Mouse (Mus musculus) myocyte (in vitro differentiated cells): ENCODE data around the gene Fgf13. TPM values are rescaled to one million over a fixed set of nuclear protein-coding genes. Genes with fewer than 3 reads are reported as not detected.

Experiments
- H3K27me3 ChIP-seq: one replicate; pipeline ENCODE4 v1.6.1; 2011; ENCODE audit not compliant: control insufficient read depth, insufficient read depth, insufficient read length
- H3K36me3 ChIP-seq: one replicate; pipeline ENCODE4 v1.6.1; 2011; ENCODE audit not compliant: control insufficient read depth, insufficient read depth
- H3K4me2 ChIP-seq: one replicate; pipeline ENCODE4 v1.6.1; 2011; ENCODE audit warnings: low read depth, control low read depth
- H3K4me3 ChIP-seq: one replicate; pipeline ENCODE4 v1.5.1; 2011; ENCODE audit warnings: mild to moderate bottlenecking, control low read depth, moderate library complexity
- H3K79me2 ChIP-seq: one replicate; pipeline ENCODE4 v1.6.1; 2011; ENCODE audit not compliant: control insufficient read depth, insufficient read depth
- H3ac ChIP-seq: one replicate; pipeline ENCODE4 v1.6.1; 2011; ENCODE audit not compliant: control insufficient read depth, insufficient read length
- CEBPB ChIP-seq: IDR thresholded peaks from 2 replicates; pipeline ENCODE4 v1.6.1; 2011; ENCODE audit warnings: mild to moderate bottlenecking, moderate library complexity; ENCODE audit not compliant: poor library complexity, insufficient read depth, severe bottlenecking
- E2F4 ChIP-seq: IDR thresholded peaks from one replicate; pipeline ENCODE4 v1.6.1; 2011; ENCODE audit warnings: mild to moderate bottlenecking, control low read depth, moderate library complexity; ENCODE audit not compliant: insufficient read depth
- MAX ChIP-seq: IDR thresholded peaks from one replicate; pipeline ENCODE4 v1.6.1; 2011; ENCODE audit warnings: low read depth, mild to moderate bottlenecking, control low read depth
- MYOD1 ChIP-seq, 3 experiments: IDR thresholded peaks; one replicate each; pipeline ENCODE4 v1.6.1; 2011; ENCODE audit warnings: control low read depth in 2 of 3, low read depth in 2 of 3, mild to moderate bottlenecking in 2 of 3, moderate library complexity in 1 of 3; ENCODE audit not compliant: insufficient read length in 2 of 3, control insufficient read depth in 1 of 3
- MYOG ChIP-seq, 3 experiments: IDR thresholded peaks; one replicate each; pipeline ENCODE4 v1.6.1; 2011; ENCODE audit warnings: control low read depth in 2 of 3, low read depth in 2 of 3, mild to moderate bottlenecking in 2 of 3; ENCODE audit not compliant: insufficient read length in 2 of 3, control insufficient read depth in 1 of 3, insufficient read depth in 1 of 3
- POLR2A ChIP-seq: IDR thresholded peaks from one replicate; pipeline ENCODE4 v1.6.1; 2011; ENCODE audit warnings: low read depth, mild to moderate bottlenecking, control low read depth, moderate library complexity; ENCODE audit not compliant: insufficient read length
- POLR2AphosphoS2 ChIP-seq: IDR thresholded peaks from one replicate; pipeline ENCODE4 v1.6.1; 2011; ENCODE audit warnings: low read depth, control low read depth; ENCODE audit not compliant: insufficient read length
- REST ChIP-seq: IDR thresholded peaks from one replicate; pipeline ENCODE4 v1.6.1; 2011; ENCODE audit warnings: mild to moderate bottlenecking, control low read depth, moderate library complexity; ENCODE audit not compliant: insufficient read depth, insufficient read length
- SRF ChIP-seq: IDR thresholded peaks from one replicate; pipeline ENCODE4 v1.6.1; 2011; ENCODE audit warnings: low read depth; ENCODE audit not compliant: control insufficient read depth, insufficient read length
- TCF12 ChIP-seq: IDR thresholded peaks from one replicate; pipeline ENCODE4 v1.6.1; 2011; ENCODE audit warnings: mild to moderate bottlenecking, control low read depth; ENCODE audit not compliant: poor library complexity, insufficient read depth, severe bottlenecking
- TCF3 ChIP-seq: IDR thresholded peaks from one replicate; pipeline ENCODE4 v1.6.1; 2011; ENCODE audit warnings: low read depth, control low read depth; ENCODE audit not compliant: insufficient read length
- USF1 ChIP-seq: IDR thresholded peaks from one replicate; pipeline ENCODE4 v1.6.1; 2011; ENCODE audit warnings: low read depth, mild to moderate bottlenecking, control low read depth, moderate library complexity
- polyA plus RNA-seq: library from polyadenylated mRNA; unstranded; fragments of >200 nt; fragmentation: generic; extraction: Trizol; gene quantifications from one replicate; pipeline ENCODE4 v1.2.1, GENCODE M21; 2012; ENCODE audit warnings: missing spikeins

The Fgf13 gene
- polyA plus RNA-seq, 1 experiment: 2.0 TPM

DNA sequence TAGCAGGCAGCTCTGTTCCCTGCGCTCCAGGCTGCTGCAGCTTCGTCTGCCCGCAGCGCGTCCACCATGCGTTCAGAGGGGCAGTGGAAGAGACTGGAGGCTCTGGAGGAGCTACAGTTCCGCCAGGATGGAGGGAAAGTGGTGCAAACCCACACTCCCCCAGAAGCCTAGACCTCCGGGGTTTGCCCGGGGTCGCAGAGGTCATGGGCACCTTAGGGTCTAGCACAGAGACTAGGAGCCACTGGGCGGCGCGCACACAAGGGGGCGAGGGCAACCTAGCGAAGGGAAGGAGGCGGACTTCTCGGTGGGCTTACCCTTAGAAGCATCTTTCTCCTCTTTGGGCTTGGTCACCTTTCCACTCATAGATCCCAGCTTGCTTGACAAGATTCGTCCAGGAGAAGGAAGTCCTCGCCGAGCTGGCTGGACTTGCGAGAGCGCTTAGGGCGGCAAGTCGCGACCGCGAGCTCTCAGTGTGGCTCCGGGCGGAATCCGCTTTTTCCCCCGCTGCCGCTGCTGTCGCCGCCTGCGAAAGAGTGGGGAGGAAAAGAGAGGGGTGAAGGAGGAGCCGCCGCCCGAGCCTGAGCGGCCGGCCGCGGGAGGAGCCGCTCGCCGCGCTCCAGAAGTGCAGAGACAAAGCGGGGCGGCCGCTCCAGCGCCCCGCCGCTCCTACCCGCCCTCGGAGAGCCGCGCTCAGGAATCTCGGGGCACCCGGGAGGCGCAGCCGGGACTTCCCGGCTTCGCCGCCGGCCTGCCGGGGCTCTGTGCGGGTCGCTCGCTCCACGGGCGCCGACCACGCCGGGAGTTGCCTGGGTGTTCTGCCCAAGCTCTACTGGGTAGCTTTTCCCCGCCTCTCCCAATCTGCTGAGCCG lies 811 bp downstream of the Fgf13 start:
- no peak for TF ChIP-seq CEBPB
- TF ChIP-seq MYOG (IDR thresholded peaks at IDR 0.05; ENCODE audit: control insufficient read depth in 1 of 3, insufficient read depth in 1 of 3, insufficient read length in 2 of 3, low read depth in 2 of 3): no peak
- TF ChIP-seq POLR2A: no peak
- TF ChIP-seq TCF3: no peak
- no peak for TF ChIP-seq MYOD1 (IDR thresholded peaks at IDR 0.05; ENCODE audit: control insufficient read depth in 1 of 3, insufficient read length in 2 of 3, low read depth in 2 of 3)
- no peak for TF ChIP-seq TCF12
- TF ChIP-seq REST: no peak
- TF ChIP-seq SRF: no peak
- no peak for TF ChIP-seq USF1
- TF ChIP-seq MAX: no peak
- no peak overlapping the region for H3ac ChIP-seq
- no peak overlapping the region for H3K4me3 ChIP-seq

GRCm38 (mm10) chrX:59566017-59566679 lies 1.7 kb downstream of the Fgf13 start:
- Histone ChIP-seq H3ac (no peak overlapping the region), H3K27me3 (no peaks in the 10 kb centered on the region), H3K4me3 (no peak overlapping the region), H3K4me2 (no peak overlapping the region), H3K36me3 (no peaks in the 10 kb centered on the region), H3K79me2 (no peaks in the 10 kb centered on the region)
- TF ChIP-seq POLR2AphosphoS2: no peak
- TF ChIP-seq MAX: no peak
- TF ChIP-seq CEBPB: no peak
- TF ChIP-seq E2F4: no peak
- no peak for TF ChIP-seq MYOG (IDR thresholded peaks at IDR 0.05; ENCODE audit: control insufficient read depth in 1 of 3, insufficient read depth in 1 of 3, insufficient read length in 2 of 3, low read depth in 2 of 3)
- TF ChIP-seq POLR2A: no peak
- no peak for TF ChIP-seq TCF12
- no peak for TF ChIP-seq MYOD1 (IDR thresholded peaks at IDR 0.05; ENCODE audit: control insufficient read depth in 1 of 3, insufficient read length in 2 of 3, low read depth in 2 of 3)
- TF ChIP-seq SRF: no peak
- TF ChIP-seq USF1: no peak
- TF ChIP-seq REST: no peak
- no peak for TF ChIP-seq TCF3

More for the DNA sequence above, 811 bp downstream of the Fgf13 start:
- Histone ChIP-seq H3K36me3 (no peaks in the 10 kb centered on the region), H3K27me3 (no peaks in the 10 kb centered on the region), H3K79me2 (no peaks in the 10 kb centered on the region), H3K4me2 (no peak overlapping the region)

GRCm38 (mm10) chrX:59547931-59548330 lies 19.9 kb downstream of the Fgf13 start:
- Histone ChIP-seq H3K4me2 (no peak overlapping the region), H3K4me3 (no peak overlapping the region), H3ac (no peak overlapping the region), H3K79me2 (no peaks in the 10 kb centered on the region), H3K27me3 (no peaks in the 10 kb centered on the region), H3K36me3 (no peaks in the 10 kb centered on the region)
- TF ChIP-seq E2F4 (no peak), CEBPB (no peak), REST (no peak), POLR2A (no peak), MYOD1 (IDR thresholded peaks at IDR 0.05; ENCODE audit: control insufficient read depth in 1 of 3, insufficient read length in 2 of 3, low read depth in 2 of 3) (no peak), SRF (no peak)

DNA sequence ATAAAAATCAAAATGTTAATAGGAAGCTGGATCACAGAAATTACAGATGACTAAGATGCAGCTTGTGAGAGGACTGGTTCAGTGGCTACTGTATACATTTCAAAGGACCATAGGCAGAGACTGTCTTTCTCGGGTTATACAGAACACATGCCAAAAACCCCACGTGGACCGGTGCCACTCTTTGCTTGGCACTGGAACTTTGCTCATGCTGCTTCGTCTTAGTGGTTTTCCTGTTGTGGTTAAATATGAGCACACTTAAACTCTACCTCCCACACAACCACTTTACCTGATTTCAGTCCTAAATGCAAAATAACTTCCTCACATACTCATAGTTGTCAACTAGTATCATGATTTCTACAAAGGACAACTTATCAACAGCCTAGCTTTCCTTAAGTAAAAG lies 59.6 kb downstream of the Fgf13 start:
- Histone ChIP-seq H3K27me3 (no peaks in the 10 kb centered on the region), H3K79me2 (no peaks in the 10 kb centered on the region), H3ac (no peak overlapping the region), H3K36me3 (no peaks in the 10 kb centered on the region), H3K4me2 (no peak overlapping the region), H3K4me3 (no peak overlapping the region)
- TF ChIP-seq CEBPB: no peak
- TF ChIP-seq MYOD1 (IDR thresholded peaks at IDR 0.05; ENCODE audit: control insufficient read depth in 1 of 3, insufficient read length in 2 of 3, low read depth in 2 of 3): no peak
- no peak for TF ChIP-seq E2F4
- TF ChIP-seq POLR2AphosphoS2: no peak
- TF ChIP-seq REST: no peak
- no peak for TF ChIP-seq TCF3
- no peak for TF ChIP-seq TCF12
- TF ChIP-seq POLR2A: no peak
- no peak for TF ChIP-seq MAX
- no peak for TF ChIP-seq USF1
- no peak for TF ChIP-seq SRF
- TF ChIP-seq MYOG (IDR thresholded peaks at IDR 0.05; ENCODE audit: control insufficient read depth in 1 of 3, insufficient read depth in 1 of 3, insufficient read length in 2 of 3, low read depth in 2 of 3): no peak
